Mouse (Mus musculus) A20 (cell line): ENCODE data around the gene Nlrp14.
"Not testable (repeated sequence)": the region's sequence is repeated elsewhere in the genome, so short reads cannot be mapped to it uniquely, and the experiment has no call there.

ENCODE experiments used
- DNase-seq: peaks from one replicate; pipeline ENCODE4 v3.0.0-alpha.2; 2011; ENCODE audit warnings: low read depth, low spot score

The Nlrp14 gene

GRCm38 (mm10) chr7:107166690-107167089 is at the start of gene Nlrp14:
Nlrp14 (plus strand) TSS chr7:107166990.
- no peak for DNase-seq

- not testable (repeated sequence) for DNase-seq
These were observed 35.8 kb upstream of the Nlrp14 start, which contains the start of gene Olfr715 for GRCm38 (mm10) chr7:107130983-107131382. Olfr715 (minus strand) TSS chr7:107131083.

- DNase-seq: not testable (repeated sequence)
These were observed 28.8 kb upstream of the Nlrp14 start, which contains the start of gene Olfr716 for GRCm38 (mm10) chr7:107138027-107138426. Olfr716 (plus strand) TSS chr7:107138327.

GRCm38 (mm10) chr7:107180406-107180805 is 13.6 kb downstream of the Nlrp14 start:
- DNase-seq: no peak

GRCm38 (mm10) chr7:107201817-107202216 is 35.0 kb downstream of the Nlrp14 start:
- DNase-seq: no peak

GRCm38 (mm10) chr7:107207843-107208242 is 41.1 kb downstream of the Nlrp14 start:
- no peak for DNase-seq

GRCm38 (mm10) chr7:107209204-107209860 is 42.5 kb downstream of the Nlrp14 start, which contains the start of gene Rbmxl2:
Rbmxl2 (plus strand) TSS chr7:107209445.
- DNase-seq: no peak

- no peak for DNase-seq
These were observed 43.4 kb downstream of the Nlrp14 start for GRCm38 (mm10) chr7:107210126-107210576.

GRCm38 (mm10) chr7:107215723-107216122 is 48.9 kb downstream of the Nlrp14 start:
- peak; percentile 1 for DNase-seq

- no peak for DNase-seq
These were observed 50.1 kb downstream of the Nlrp14 start for GRCm38 (mm10) chr7:107216845-107217244.

GRCm38 (mm10) chr7:107236854-107237253 is 70.1 kb downstream of the Nlrp14 start:
- no peak for DNase-seq

GRCm38 (mm10) chr7:107237498-107237897 is 70.7 kb downstream of the Nlrp14 start:
- no peak for DNase-seq

GRCm38 (mm10) chr7:107241371-107241883 is 74.6 kb downstream of the Nlrp14 start:
- DNase-seq: no peak
